Mouse (Mus musculus) T-helper 17 cell (primary cell): ENCODE measurements at regions not wholly inside any gene's neighbourhood (a gene's known extent, or its start where the extent isn't known, plus 50 kb on each side); places are given as distances from the start of the nearest gene placed in this dataset.

Experiments used
- in situ Hi-C, 2 experiments: fragments of 300-600 bp; cut with MboI, MseI; formaldehyde crosslinking; loops; 1 replicate in 1 of 2; 2 replicates in 1 of 2; pipeline ENCODE4 v1.15.1; 2025; ENCODE audit warnings: high pct_unique_total_duplicates in 2 of 2

DNA sequence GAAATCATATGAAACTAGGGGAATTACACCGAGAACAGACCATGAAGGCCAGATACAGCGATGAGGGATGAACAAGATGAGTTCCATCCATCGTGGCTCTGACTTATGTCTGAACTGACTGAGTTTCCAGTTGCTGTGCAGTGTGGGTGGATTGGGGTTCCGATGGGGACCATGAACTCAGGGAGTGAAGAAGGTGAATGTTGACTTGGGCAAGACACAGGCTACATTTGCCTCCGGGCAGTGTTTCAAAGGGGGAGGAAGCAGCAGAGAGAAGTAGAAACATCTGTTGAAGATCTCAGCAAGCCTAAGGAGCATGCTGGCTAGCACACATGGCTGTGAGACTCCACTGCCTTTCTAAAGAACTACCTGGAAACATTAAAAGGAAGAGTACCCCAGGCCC is 194.4 kb upstream of the Krr1 start:
- in situ Hi-C loops: no loop called here

DNA sequence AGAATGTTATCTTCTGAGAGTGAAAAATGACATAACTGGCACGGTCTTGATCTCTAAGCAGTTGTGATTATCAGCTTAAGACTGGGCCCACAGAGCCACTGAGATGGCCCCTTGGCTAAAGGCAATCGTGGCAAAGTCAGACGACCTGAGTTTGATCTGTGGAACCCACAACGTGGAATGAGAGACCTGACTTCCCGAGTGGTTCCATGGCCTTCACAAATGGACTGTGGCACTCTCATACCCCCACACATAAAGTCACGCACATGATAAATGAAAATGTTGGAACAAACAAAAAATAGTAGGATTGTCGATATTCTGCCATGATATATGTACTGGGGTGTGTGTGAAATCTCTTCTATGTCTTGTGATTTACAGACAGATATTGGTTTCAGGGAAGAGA is 192.5 kb upstream of the Krr1 start:
- in situ Hi-C loops: loop anchor here in 1 of 2 experiments (5.0 kb wide), 1 partner anchor 273 kb away; the partner anchor contains the start of gene Phlda1

DNA sequence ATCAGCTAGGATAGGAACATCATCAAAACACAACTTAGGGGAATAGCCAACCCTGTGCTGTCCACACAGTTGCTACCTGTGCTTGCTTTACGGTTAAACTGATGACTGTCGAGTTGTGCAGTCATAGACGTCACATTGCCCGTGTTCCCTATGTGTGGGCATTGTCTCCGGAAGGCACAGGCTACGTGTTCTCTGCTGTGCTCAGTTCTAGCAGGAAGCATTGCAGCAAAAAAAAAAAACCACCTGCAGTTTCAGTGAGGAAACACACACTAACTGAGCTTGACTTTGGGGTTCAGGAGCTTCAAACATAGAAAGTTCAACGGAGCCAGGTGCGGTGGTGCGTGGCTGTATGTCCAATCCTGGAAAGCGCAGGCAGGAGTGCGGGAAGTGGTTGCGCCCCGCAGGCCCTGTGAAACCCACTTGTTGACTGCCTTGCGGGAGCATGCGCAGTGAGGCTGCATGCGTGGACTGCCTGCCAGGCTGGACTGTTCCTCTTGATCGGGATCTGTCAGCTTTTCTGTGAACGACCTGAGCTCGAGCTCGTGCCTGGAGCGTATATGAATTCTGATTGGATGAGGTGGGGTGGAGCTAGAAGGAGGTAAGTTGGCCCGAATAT is 190.2 kb upstream of the Krr1 start:
- in situ Hi-C loops: loop anchor here in 1 of 2 experiments (5.0 kb wide), 1 partner anchor 275 kb away; the partner anchor contains the start of gene Phlda1

DNA sequence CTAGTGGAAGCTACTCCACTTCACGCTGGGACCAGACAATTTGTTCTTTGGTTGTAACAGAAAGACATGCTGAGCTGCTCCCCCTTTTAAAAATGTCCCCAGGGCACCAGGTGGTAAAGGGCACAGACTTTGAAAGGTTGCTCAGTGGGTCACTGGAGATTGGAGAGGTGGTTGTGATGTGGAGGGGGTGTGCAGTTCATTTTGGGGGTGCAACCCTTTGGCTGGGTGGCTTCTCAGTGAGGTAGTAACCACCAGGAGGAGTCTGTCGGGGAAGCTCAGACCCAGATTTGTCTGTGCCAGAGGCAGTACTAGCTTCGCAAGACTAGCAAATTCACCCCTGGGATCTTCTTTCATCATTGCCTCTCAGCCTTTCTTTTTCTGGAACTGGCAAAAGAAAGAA is 189.0 kb upstream of the Krr1 start:
- in situ Hi-C loops: loop anchor here in 1 of 2 experiments (5.0 kb wide), 1 partner anchor 276 kb away; the partner anchor contains the start of gene Phlda1

- in situ Hi-C loops: loop anchor here in 1 of 2 experiments (5.0 kb wide), 1 partner anchor 277 kb away; the partner anchor contains the start of gene Phlda1
These were observed 188.2 kb upstream of the Krr1 start for GRCm38 (mm10) chr10:111784065-111784853.

DNA sequence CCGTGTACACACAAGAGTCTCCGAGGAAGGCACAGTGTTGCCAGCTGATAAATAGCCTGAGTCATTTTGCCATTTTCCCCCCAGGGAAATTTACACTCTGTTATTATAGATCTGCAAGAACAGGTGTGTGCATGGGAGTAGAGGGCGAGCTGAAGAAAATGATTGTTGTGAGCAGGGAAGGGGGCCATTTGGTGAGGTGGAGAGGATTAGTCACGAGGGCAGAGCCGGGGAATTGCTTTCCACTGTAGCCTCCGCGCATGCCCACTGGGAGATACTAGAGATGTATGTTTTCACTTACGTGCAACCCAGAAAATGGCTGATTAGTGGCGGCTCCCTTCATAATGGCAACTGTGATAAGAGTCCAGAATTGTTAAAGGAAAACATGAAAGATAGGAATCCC is 185.3 kb upstream of the Krr1 start:
- in situ Hi-C loops: no loop called here

DNA sequence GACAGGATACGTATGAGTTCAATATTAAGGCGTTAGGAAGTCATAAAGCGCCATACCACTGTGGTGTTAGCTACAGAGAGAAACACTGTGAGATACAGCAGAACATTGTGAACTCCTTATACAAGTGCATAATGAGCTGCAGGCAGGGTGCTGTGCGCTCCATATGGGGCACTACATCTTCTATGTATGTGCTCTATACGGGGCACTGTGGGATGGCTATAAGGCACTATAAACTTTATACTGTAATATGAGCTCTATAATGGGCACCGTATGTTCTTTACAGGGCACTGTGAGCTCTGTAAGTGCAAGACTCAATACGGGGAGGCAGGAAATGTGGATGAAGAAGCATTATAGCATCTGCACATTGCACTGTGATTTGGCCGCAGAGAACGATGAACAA is 183.2 kb upstream of the Krr1 start:
- in situ Hi-C loops: no loop called here

DNA sequence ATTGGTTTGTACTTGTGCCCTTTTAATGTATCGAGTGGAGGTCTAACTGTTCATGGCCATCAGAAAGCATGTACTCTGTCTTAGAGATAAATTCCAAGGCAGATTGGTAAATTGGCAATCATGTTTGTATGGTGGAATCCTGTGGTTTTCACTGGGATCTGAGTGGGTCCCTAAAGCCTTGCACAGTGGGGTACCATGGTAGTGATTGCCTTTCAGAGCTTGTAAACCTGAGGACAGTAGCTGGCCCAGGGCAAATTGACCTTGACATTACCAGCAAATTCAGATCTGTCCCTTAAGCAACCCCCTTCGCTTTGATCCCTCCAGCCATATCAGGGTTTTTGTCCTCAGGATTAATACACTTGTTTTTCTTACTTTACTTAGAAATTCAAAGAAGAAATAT is 181.6 kb upstream of the Krr1 start:
- in situ Hi-C loops: no loop called here

DNA sequence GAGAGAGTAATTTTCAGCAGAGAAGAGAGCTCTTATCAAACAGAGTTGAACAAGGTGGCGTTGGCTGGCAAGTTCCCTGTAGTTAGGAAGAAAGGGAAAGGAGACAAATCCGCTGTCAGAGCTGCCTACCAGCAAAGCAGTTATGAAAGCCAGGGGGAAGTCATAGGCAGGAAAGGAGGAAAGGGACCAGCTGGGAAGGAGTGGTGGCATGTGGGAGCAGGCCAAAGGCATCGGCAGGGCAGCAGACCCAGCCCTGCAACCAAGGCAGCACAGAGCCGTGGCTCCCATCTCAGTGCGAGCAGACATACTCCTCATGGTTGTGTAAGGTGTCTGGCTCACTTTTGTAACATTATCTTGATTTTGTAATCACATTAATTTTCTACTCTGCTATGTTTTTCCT is 177.4 kb upstream of the Krr1 start:
- in situ Hi-C loops: no loop called here

GRCm38 (mm10) chr10:111795756-111796155 is 176.7 kb upstream of the Krr1 start:
- in situ Hi-C loops: no loop called here

GRCm38 (mm10) chr10:111798851-111799281 is 173.6 kb upstream of the Krr1 start:
- in situ Hi-C loops: no loop called here

GRCm38 (mm10) chr10:111799850-111800589 is 172.4 kb upstream of the Krr1 start:
- in situ Hi-C loops: no loop called here

DNA sequence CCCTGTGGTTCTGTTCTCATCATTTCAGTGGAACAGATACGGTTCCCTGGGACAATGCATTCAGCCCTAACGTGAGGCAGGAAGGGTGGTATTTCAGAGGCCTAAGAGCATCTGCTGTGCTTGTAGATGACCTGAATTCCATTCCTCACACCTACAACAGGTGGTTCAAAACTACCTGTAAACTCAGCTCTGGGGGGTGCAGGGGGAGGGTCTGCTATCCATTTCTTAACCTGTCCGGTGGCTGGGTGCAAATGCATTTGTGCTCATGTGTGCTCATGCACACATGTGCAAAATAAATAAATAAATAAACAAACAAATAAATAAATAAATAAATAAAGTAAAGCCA is 171.9 kb upstream of the Krr1 start:
- in situ Hi-C loops: no loop called here

DNA sequence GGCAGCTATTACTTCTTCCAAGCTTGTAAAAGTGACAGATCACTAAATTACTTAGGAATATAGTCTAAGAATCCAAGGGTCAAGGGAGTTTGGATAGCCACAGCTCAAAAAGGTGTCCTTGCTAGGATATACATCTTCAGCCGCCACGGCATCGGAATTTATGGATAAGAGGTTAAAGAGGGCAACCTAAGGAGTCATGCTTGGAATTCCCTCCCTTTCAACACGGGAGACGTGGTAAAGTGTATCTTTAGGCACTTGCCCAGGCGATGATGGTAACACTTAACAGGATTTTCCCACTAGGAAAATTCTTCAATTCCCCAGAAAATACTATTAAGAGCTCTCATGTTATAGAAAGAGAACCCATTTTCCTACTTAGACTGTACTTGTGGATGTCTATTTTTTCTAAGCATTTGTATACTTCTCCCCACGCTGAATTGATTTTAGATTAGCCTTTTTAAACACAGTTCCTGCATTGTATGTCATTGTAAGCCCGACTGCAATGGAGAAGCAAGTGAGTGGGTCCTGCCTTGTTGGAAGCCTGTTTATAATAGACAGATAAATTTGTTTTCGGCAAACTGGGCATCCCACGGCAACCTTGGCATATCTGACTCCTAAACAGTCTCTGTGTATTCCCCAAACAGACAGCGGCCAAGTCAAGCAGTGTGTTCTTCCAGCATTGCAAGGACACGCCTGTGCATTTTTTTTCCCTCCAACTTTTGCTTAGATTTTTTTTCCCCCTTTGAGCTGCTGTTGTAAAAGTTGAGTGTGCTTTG is 171.3 kb upstream of the Krr1 start:
- in situ Hi-C loops: no loop called here

- in situ Hi-C loops: no loop called here
These were observed 170.6 kb upstream of the Krr1 start for GRCm38 (mm10) chr10:111801794-111802359.

GRCm38 (mm10) chr10:111806333-111806732 is 166.1 kb upstream of the Krr1 start:
- in situ Hi-C loops: no loop called here

- in situ Hi-C loops: no loop called here
These were observed 165.5 kb upstream of the Krr1 start for GRCm38 (mm10) chr10:111806916-111807315.

DNA sequence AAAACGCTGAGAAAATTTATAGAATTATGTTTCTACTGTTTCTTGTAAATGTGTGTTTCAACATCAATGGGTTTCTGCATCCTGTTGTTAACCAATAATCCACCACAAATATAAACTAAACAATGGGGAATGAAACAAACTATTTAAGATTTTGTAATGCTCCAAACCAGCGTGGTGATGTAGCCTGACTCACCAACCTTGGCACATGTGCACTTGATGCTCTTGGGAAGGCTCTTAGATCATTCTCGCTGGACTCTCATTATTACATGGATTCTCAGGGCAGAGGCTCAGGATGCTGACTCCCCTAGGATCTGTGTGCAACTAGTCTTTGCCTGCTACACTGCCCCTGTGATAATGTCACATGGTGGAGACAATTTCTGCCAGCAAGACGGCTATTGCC is 158.7 kb upstream of the Krr1 start:
- in situ Hi-C loops: no loop called here

- in situ Hi-C loops: no loop called here
These were observed 157.8 kb upstream of the Krr1 start for GRCm38 (mm10) chr10:111814648-111815047.

DNA sequence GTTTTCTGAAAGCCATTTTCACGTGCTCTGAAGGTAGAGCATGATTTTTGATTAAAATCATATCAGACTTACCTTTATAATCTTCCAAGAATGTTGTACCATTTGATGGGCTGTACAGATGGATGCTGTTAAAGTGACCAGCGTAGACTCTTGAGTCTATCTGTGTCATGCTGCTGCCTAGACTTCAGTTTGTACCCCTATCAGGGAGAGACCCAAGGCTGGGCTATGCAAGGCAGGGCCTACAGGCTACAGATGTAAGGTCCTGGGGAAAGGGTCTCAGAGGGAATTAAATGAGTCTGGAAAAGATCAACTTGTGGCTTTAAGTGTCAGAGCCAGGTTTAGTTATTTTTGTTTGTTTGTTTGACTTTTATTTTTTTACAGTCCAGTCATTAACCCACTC is 157.3 kb upstream of the Krr1 start:
- in situ Hi-C loops: no loop called here
